Mouse (Mus musculus): ENCODE data around the gene Micu1.

The Micu1 gene

DNA sequence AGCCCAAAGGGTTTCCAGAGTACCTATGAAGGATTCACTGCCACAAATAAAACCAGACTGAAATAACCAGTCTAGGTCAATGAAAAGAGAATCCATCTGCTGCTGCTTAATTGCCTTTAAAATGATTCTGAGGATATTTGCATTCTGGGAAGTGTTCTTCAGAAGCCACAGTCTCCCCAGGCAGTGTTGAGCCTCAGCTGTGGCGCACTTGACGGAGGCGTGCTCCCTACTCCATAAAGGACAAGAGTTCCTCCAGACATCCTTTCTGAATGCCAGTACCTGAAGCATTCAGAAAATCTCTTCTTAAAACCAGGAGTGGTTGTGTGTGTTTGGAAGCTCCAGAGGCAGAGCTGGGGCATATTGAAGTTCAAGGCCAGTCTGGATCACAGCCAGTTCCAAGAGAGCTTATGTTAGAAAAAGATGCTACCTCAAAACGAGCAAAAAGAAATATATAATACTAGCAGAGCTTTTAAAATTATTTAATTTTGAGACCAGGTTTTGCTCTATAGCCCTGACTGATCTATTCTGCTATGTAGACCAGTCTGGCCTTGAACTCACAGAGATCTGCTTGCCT lies 75.9 kb downstream of the Micu1 start:
- no peak for DNase-seq

GRCm38 (mm10) chr10:59780698-59781097 lies 78.4 kb downstream of the Micu1 start:
- DNase-seq: no peak

GRCm38 (mm10) chr10:59781205-59781931 lies 79.1 kb downstream of the Micu1 start:
- no peak for DNase-seq

- DNase-seq: peak; percentile 77
These were observed 82.7 kb downstream of the Micu1 start for GRCm38 (mm10) chr10:59784731-59785685.

DNA sequence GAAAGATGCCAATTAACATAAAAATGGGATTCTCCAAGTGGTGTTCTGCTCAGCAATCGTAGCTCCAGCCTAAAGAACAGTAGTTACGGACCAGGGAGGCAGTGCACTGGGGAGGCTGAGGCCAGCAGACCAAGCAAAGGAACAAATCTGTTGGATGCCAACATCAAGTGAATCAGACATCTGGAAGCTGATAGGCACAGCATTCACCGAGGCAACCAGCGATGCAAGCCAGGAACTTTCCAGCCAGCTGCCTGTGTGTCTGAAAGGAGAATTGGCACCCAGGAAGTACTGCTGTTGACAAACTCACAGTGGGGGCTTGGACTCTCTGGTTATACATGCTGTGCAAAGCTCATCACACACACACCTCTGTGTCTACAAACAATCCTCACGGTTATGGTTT lies 84.0 kb downstream of the Micu1 start:
- no peak for DNase-seq

GRCm38 (mm10) chr10:59787140-59787800 lies 85.0 kb downstream of the Micu1 start:
- DNase-seq: no peak

DNA sequence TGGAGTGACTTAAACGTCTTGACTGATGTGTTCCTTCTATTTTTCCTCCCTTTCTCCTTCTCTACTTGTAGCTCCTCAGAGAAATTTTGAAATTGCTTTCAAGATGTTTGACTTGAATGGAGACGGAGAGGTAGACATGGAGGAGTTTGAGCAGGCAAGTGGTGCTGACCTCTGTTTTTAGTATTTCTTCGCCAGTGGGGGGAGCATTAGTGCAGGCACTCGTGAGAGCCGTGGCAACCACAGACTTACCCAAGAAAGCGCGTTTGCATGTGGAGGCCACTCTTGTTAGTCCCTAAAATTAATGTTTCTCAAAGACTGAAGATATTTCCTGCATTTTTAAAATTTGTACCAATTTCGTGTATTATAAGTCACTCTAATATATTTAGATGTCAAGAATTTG lies 85.6 kb downstream of the Micu1 start:
- no peak for DNase-seq

- no peak for DNase-seq
These were observed 88.1 kb downstream of the Micu1 start for GRCm38 (mm10) chr10:59790291-59790929.

DNA sequence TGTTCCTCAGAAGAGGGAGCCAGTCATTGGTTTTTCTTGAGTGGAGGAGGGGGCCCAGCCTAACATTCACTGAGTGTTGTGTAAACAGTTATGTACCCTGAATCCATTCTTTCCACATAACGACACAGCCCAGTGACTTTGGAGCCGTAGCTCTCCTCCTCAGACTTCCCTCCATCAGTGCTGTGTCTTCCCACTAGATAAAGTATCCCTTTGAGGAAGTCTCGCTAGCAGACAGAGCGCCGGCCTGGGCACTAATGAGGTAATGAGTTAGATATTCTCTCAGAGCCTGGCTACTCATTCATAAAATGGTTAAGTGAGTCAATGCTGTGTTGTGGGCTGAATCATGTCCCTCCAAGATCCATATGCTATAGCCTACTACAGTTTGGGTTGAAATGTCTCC lies 89.6 kb downstream of the Micu1 start:
- DNase-seq: no peak

DNA sequence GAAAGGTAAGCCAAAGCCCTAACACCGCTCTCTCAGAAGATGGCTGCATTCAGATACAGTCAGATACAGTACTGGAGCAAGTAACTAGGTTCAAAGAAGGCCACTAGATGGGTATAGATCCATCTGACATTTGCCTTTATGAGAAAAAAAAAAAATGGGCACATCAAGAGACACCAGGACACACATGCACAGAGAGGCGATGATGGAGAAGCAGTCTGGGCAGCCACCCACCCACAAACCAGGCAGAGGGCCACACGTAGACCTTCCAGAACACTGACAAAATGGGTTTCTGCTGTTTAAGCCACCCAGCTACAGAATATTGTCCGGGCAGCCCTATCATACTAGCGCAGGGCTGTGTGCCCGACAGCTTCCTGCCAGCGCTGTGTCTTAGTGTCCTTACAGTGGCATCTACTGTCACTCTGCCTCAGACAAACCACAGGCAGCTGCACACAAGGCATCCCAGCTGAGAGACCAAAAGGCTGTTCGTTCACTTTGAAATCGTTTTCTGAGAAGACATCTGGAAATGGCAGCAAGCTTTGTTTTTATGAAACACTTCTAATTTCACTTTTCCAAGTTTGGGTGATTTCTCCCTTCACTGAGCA lies 90.4 kb downstream of the Micu1 start:
- no peak for DNase-seq

GRCm38 (mm10) chr10:59793454-59793853 lies 91.2 kb downstream of the Micu1 start:
- DNase-seq: no peak

- DNase-seq: no peak
These were observed 92.8 kb downstream of the Micu1 start for GRCm38 (mm10) chr10:59795085-59795484.

- no peak for DNase-seq
These were observed 93.6 kb downstream of the Micu1 start for GRCm38 (mm10) chr10:59795902-59796301.

DNA sequence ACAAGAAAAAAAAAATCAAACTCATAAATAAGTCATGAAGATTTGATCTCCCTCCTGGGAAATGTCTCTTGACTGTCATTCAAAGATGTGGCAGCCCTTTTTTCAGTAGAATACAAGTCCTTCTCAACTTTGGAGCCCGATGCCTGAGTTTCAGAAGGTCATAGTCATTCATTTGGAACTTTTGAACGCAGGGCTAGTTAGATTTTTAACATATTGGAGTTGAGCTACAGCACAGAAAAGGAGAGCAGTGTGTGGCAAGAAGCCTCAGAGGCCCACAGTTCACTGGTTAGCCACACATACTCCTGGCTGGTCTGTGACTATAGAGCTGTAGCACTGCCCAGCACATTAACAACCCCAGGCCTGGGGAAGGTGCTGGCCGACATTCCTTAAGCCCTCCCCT lies 96.1 kb downstream of the Micu1 start:
- DNase-seq: no peak

DNA sequence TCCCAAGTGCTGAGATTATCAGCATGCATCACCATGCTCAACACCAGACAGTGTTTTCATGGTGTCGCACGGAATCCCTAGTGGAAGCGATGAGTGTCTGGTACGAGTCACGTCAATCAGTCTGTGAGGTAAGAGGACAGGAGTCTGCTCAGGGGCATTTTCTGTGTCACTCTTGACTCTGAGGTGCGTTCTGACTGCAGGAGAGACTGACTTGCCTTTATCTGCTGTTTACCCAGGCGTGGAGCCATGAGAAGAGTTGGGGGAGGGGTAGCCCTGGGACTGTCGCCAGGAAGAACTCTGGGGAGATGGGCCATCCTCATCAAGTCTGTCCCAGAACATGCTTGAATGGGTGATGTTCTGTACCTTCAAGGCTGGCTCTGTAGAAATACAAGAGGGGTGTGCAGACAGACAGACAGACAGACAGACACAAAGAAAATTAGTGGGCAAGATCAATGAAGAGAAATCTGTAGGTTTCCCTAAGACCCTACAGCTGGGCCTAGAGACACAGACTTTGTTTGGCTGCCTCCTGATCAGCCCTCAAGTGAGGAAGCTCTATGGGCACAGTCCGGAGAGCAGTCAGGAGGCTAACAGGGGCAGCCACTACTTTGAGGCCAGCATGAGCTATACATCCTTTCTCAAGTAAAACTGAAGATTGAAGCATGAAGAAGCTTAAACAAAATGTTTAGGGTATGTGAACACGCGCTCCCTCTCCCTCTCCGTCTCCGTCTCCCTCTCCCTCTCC lies 97.2 kb downstream of the Micu1 start:
- no peak for DNase-seq

- DNase-seq: no peak
These were observed 97.9 kb downstream of the Micu1 start for GRCm38 (mm10) chr10:59800159-59800558.

DNA sequence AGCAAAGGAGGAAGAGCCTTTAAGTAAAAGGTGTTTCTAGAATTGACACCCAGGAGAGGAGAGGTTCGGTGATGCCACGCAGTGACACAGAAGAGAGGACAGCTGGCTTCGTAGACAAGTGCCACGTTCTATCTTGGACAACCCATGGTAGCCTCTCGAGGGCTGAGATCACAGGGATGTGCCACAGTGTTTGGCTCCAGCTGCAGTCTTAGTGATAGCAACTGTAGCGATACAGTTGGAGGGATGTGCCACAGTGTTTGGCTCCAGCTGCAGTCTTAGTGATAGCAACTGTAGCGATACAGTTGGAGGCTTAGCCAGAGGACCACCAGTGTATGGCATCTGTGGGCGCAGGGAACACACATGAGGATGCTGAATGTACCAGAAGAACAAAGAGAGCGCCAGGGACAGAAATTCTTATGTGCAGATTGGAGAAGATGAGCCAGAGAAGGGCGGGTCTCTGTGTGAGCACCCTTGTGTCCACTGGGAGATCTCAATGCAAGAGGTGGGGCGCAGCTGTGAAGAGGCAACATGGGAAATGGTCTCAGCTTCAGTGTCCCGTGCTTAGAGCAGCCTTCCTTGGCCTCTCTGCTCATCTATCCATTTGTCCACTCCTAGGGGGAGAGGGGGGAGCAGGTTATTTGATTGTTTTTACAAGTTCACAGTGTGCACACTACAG lies 98.7 kb downstream of the Micu1 start:
- no peak for DNase-seq

GRCm38 (mm10) chr10:59808677-59809076 lies 106.4 kb downstream of the Micu1 start:
- DNase-seq: no peak

DNA sequence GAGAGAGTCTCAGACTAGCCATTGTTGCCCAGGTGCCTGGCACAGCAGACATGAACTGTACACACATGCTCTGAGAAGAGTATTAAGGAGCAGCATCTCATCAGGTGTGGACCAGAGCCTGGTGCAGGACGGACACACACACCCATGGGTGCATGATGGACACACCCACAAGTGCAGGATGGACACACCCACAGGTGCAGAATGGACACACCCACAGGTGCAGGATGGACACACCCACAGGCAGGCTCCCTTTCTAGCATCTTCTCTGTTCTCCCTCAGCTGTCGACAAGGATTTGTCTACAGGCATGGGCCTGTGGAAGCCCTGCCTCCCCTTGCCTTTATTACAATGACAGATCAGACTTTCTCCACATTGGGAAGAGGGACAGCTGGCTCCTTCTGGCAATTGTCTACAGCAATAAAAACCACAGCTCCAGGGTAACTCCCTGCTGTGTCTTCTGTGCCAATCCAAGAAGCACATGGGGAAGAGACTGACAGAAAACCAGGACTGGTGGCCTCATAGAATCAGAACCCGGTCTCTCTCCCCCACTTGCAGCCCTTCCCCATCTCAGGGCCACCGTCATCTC lies 107.8 kb downstream of the Micu1 start:
- DNase-seq: no peak

DNA sequence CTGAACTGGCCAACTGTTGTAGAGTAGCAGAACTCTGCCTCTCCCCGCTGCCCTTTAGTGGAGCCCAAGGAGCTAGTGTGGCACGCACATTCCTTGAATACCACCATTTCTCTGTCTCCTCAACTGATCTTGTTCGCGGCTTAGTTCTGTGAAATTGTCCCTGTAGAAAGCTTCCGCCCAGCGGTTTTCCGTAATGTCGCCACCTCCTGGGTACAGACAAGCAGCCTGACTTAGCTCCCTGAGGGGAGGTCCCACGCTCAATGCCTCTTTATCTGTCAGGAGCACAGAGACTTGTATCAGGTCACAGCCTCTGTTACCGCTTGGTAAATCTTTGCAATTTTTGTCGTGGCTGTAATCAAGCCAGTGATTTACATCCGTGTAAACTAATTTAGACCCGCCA lies 110.7 kb downstream of the Micu1 start:
- no peak for DNase-seq

GRCm38 (mm10) chr10:59813759-59814158 lies 111.5 kb downstream of the Micu1 start:
- DNase-seq: no peak
